Mouse (Mus musculus) cerebellum, postnatal 10 days (tissue): ENCODE measurements around the gene Mtx1.
"Not testable (repeated sequence)": the region's sequence is repeated elsewhere in the genome, so short reads cannot be mapped to it uniquely, and the experiment has no call there.

ENCODE experiments used
- DNase-seq, 2 experiments: peaks; one replicate each; pipeline ENCODE4 v3.0.0; 2021; ENCODE audit warnings: mixed read lengths in 2 of 2

The Mtx1 gene

GRCm38 (mm10) chr3:89182531-89183057 is 44.3 kb downstream of the Mtx1 start:
- no peak for DNase-seq

DNA sequence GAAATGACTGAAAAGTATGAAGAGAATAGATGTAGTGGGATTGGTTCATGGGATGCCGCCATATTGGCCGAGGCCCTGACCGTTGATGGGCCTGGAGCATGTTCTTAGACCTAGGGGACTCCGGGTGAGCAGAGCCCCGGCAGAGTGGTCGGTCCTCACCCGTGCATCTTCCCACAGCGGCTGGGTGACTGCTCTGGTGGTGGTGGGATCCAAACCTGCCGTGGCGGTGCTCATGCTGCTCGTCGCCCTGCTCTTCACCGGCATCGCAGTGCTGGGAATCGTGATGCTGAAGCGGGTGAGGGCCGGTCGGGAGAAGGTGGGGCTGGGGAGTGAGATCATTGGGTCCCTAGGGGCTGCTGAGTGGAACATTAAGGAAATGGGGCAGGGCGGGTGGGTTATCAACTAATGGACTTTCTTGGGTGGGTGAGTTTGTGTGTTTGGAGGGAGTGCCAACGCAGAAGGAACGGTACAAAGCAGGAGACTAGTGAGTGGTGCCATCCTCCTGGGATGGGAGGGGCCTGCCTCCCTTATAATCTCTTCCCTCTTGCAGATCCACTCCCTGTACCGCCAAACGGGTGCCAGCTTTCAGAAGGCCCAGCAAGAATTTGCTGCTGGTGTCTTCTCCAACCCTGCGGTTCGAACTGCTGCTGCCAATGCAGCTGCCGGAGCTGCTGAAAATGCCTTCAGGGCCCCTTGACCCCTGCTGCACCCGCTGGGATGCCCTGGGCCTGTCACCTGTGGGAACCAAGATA is 45.0 kb downstream of the Mtx1 start:
- DNase-seq = peak in 1 of 2 experiments; percentile 27

GRCm38 (mm10) chr3:89179056-89179455 is 47.8 kb downstream of the Mtx1 start:
- DNase-seq = no peak

DNA sequence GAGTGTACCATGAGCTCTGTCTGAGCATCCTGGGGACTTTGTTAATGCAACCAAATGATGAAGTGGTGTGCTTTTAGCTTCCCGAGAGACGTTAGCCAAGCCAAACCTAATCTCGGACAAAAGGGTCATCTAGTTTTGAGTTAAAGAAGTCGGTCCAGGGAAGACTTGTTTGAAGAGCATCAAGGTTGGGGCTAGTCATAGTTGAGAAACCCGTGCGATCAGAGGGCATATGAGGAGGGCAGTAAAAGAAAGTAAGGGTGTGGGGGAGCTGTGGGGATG is 48.8 kb downstream of the Mtx1 start:
- no peak for DNase-seq

DNA sequence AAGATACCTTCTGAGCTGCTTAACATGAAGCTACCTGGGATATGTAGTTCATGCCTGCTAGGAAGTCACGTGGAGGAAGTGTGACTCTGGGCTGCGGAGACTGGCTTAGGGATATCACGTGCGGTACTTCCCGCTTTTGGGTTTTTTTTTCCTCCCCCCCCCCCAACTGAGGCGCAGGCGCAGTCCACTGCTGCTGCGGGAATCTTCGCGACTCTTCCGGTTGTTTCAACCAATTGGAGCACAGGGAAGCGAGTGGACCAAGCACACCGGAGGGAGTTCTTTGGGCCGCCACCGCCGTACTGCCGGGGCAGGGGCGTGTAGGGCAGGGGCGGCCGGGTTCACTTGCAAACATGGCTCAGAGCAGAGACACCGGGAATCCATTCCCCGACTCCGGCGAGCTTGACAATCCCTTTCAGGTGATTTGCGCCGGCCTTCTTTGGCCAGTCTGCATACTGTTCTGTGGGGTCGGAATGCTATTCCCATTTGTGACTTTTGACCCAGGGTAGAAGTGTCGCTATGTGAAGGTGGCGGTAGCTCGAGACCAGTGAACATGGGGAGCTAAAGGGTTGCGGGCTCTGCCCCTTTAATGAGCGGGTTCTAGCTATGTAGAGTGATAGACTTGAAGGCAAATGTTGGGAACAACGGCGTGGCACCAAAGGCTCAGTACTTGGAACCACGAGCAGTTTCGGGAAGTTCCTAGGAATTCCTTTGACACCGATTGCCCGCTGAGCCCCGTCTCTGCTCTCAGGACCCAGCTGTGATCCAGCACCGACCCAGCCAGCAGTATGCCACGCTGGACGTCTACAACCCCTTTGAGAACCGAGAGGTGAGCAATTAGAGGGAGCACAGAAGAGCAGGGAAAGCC is 49.4 kb downstream of the Mtx1 start, which contains the start of gene Scamp3:
Gene Scamp3 (plus strand): TSS at position 232 of the 865 bp plus-strand sequence.
- DNase-seq = peak; percentile 90 to 92

DNA sequence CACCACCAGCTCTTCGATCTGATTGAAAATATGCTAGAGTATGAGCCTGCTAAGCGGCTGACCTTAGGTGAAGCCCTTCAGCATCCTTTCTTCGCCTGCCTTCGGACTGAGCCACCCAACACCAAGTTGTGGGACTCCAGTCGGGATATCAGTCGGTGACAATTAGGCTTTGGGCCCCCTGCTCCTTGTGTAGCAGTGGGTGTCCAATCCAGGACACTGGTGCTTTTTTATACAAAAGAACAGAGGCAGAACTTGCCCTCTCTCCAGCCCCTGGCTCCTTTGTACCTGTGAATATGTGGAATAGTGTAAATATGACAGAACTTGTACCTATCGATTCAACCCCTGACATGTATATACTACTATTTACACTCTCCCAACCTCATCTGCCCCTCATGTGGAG is 50.5 kb downstream of the Mtx1 start:
- no peak for DNase-seq

DNA sequence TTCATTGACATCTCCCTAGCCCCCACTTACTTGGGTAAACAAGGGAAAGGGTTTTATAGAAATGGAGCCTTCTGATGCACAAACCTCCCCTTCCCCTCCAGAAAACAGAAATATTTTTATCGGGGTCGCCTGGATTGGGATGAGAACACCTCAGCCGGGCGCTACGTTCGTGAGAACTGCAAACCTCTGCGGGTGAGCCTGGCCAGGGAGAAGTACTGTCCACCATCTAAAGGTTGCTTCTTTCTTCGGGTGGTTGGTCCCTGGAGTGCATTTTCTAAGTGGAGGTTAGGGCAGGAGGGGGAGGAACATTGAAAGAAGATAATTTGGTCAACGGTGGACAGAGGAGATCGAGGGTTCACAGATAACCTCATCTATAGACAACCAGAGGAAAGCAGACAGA is 51.3 kb downstream of the Mtx1 start:
- no peak for DNase-seq

DNA sequence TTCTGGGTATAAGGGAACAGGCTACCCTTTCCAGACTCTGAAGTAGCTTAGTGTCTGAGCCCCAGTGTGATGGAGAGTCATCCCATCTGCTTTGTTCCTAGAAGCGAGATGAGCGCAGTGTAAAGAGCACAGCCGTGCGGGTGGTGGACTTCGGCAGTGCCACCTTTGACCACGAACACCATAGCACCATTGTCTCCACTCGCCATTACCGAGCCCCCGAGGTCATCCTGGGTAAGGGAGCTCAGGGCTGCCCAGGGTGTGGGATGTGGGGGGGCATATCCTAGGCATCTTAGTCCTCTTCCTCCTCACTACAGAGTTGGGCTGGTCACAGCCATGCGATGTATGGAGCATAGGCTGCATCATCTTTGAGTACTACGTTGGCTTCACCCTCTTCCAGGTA is 52.0 kb downstream of the Mtx1 start:
- no peak for DNase-seq

DNA sequence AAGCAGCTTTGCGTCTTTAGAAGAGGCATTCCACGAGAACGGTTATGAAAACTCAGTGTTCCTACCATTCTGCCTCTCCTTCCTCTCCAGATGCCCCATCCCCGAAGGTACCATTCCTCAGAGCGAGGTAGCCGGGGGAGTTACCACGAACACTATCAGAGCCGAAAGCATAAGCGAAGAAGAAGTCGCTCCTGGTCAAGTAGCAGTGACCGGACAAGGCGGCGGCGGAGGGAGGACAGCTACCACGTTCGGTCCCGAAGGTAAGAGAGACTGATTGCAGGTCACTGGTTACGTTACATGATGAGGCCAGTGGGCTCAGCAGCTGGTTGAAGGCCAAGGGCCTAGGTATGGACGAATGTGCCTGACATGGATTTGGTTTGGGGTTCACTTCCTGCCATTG is 59.9 kb downstream of the Mtx1 start:
- no peak for DNase-seq

- no peak for DNase-seq
Measured at GRCm38 (mm10) chr3:89165268-89165870, 61.5 kb downstream of the Mtx1 start.

DNA sequence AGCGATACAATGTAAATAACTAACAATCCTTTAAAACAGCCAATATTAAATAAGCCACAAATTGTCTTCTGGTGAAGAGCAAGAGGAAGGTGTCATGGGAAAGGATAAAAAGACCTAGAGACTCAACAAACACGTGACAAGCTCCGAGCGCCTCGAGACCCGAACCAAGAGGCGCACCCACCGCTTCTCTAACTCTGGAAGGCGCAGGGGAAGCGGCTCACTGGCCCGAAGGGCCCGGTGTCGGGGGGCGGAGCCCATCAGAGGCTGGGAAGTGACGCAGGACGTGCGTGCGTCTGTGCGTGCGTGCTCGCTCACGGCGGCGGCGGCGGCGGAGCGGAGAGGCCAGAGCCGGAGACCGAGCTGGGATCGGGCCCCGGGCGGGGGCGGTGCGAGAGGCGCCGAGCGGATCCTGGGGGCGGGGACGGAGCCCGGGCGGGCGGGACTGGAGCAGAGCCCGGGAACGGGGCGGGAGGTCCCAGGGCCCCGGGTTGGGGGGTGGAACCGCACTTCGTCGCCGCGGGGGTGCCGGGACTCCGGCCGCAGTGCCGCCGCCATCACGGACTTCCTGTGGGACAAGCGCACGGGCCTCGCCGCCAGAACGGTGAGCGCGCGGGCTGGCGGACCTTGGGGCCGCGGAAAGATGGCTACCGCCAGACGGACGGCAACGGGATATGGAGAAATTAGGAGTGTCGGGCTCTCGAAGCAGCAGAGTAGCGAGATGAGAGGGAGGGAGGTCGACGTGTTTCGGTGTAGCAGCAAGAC is 62.2 kb downstream of the Mtx1 start, which contains the start of gene Clk2:
Gene Clk2 (plus strand): TSS at position 290 of the 762 bp plus-strand sequence.
- DNase-seq = peak; percentile 95 to 97

GRCm38 (mm10) chr3:89163643-89164245 is 63.1 kb downstream of the Mtx1 start:
- no peak for DNase-seq

- DNase-seq = no peak
Measured at GRCm38 (mm10) chr3:89163123-89163522, 63.8 kb downstream of the Mtx1 start.

- no peak for DNase-seq
Measured at GRCm38 (mm10) chr3:89161786-89162185, 65.1 kb downstream of the Mtx1 start.

GRCm38 (mm10) chr3:89161207-89161606 is 65.7 kb downstream of the Mtx1 start:
- DNase-seq = not testable (repeated sequence)

GRCm38 (mm10) chr3:89159616-89160344 is 67.1 kb downstream of the Mtx1 start, which contains the start of gene Hcn3:
TSS of gene Hcn3 (minus strand) at chr3:89160196.
- DNase-seq = peak; percentile 89

DNA sequence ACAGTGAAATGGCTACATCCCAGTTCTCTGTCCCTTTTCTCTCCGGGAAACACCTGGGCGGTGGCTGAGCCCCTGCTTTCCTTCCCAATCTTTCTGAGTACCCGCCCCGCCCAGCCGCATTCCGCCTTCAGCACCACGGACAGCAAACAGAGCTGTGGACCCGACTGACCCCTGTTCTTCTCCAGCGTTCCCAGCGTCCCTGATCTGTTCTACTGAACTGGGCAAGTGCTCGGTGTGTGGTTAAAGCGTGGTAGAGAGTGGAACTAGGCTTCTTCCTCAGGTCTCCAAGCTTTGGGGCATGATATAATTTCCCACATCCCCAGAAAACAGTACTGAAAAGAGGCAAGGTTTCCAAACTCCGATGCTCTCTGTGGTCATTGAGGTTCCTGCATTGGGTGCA is 67.7 kb downstream of the Mtx1 start:
- DNase-seq = peak in 1 of 2 experiments; percentile 30
